Mouse (Mus musculus): ENCODE measurements around the gene Rhbdf1. TPM values are rescaled to one million over a fixed set of nuclear protein-coding genes. Genes with fewer than 3 reads are reported as not detected.

Rhbdf1 gene
- total RNA-seq, 2 experiments from 2014 or later = 22.3 to 23.3 TPM

GRCm38 (mm10) chr11:32195867-32196540 is 26.1 kb downstream of the Rhbdf1 start:
- DNase-seq = no peak
- intact Hi-C loops (cut with DNase I) = no loop called here

GRCm38 (mm10) chr11:32194626-32195025 is 27.5 kb downstream of the Rhbdf1 start:
- no peak for DNase-seq
- intact Hi-C loops (cut with DNase I) = no loop called here

- no peak for DNase-seq
- intact Hi-C loops (cut with DNase I) = no loop called here
Observed at GRCm38 (mm10) chr11:32194086-32194485, 28.0 kb downstream of the Rhbdf1 start.

- intact Hi-C loops (cut with DNase I) = no loop called here
- DNase-seq = no peak
Observed at GRCm38 (mm10) chr11:32193156-32193555, 28.9 kb downstream of the Rhbdf1 start.

GRCm38 (mm10) chr11:32190603-32191110 is 31.4 kb downstream of the Rhbdf1 start:
- intact Hi-C loops (cut with DNase I) = no loop called here
- no peak for DNase-seq

GRCm38 (mm10) chr11:32190119-32190518 is 32.0 kb downstream of the Rhbdf1 start:
- DNase-seq = no peak
- intact Hi-C loops (cut with DNase I) = no loop called here

- DNase-seq = no peak
- intact Hi-C loops (cut with DNase I) = no loop called here
Observed at GRCm38 (mm10) chr11:32189434-32189833, 32.7 kb downstream of the Rhbdf1 start.

- intact Hi-C loops (cut with DNase I) = no loop called here
- DNase-seq = no peak
Observed at GRCm38 (mm10) chr11:32188881-32189280, 33.2 kb downstream of the Rhbdf1 start.

- intact Hi-C loops (cut with DNase I) = no loop called here
- DNase-seq = no peak
Observed at GRCm38 (mm10) chr11:32187256-32187655, 34.8 kb downstream of the Rhbdf1 start.

GRCm38 (mm10) chr11:32186031-32186430 is 36.1 kb downstream of the Rhbdf1 start:
- no peak for DNase-seq
- intact Hi-C loops (cut with DNase I) = no loop called here

GRCm38 (mm10) chr11:32184469-32184868 is 37.6 kb downstream of the Rhbdf1 start:
- no peak for DNase-seq
- intact Hi-C loops (cut with DNase I) = loop anchor here (5.0 kb wide), 1 partner anchor 118 kb away; the partner anchor contains the start of gene Hbq1a

GRCm38 (mm10) chr11:32181973-32182868 is 39.9 kb downstream of the Rhbdf1 start:
- DNase-seq = peak; percentile 85 to 90
- intact Hi-C loops (cut with DNase I) = loop anchor here (2.0 to 5.0 kb wide), 4 partner anchors 57 to 139 kb away; partner anchors contain the start of genes Hbq1a and Hbq1b

GRCm38 (mm10) chr11:32181246-32181645 is 40.9 kb downstream of the Rhbdf1 start:
- intact Hi-C loops (cut with DNase I) = loop anchor here (5.0 kb wide), 1 partner anchor 121 kb away; the partner anchor contains the start of gene Hbq1a

GRCm38 (mm10) chr11:32178506-32178905 is 43.6 kb downstream of the Rhbdf1 start:
- intact Hi-C loops (cut with DNase I) = no loop called here
- DNase-seq = no peak

More at GRCm38 (mm10) chr11:32181246-32181645, 40.9 kb downstream of the Rhbdf1 start:
- no peak for DNase-seq

GRCm38 (mm10) chr11:32166683-32167082 is 55.4 kb downstream of the Rhbdf1 start:
- no peak for DNase-seq
- intact Hi-C loops (cut with DNase I) = no loop called here

- peak; percentile 76 to 85 for DNase-seq
- intact Hi-C loops (cut with DNase I) = loop anchor here (2.0 to 5.0 kb wide), 2 partner anchors 163 to 485 kb away; no protein-coding TSS in a partner anchor
Observed at GRCm38 (mm10) chr11:32161922-32162804, 59.9 kb downstream of the Rhbdf1 start.

GRCm38 (mm10) chr11:32161500-32161899 is 60.6 kb downstream of the Rhbdf1 start:
- intact Hi-C loops (cut with DNase I) = loop anchor here (5.0 kb wide), 1 partner anchor 484 kb away; no protein-coding TSS in a partner anchor
- DNase-seq = no peak

- intact Hi-C loops (cut with DNase I) = loop anchor here (5.0 kb wide), 1 partner anchor 483 kb away; no protein-coding TSS in a partner anchor
Observed at GRCm38 (mm10) chr11:32160341-32160740, 61.8 kb downstream of the Rhbdf1 start.

More at GRCm38 (mm10) chr11:32160341-32160740, 61.8 kb downstream of the Rhbdf1 start:
- no peak for DNase-seq
